Mouse (Mus musculus): ENCODE data around the gene Fam133b. TPM values are rescaled to one million over a fixed set of nuclear protein-coding genes. Genes with fewer than 3 reads are reported as not detected.
"Not testable (repeated sequence)": the region's sequence is repeated elsewhere in the genome, so short reads cannot be mapped to it uniquely, and the experiment has no call there.

The Fam133b gene
- total RNA-seq, 2 experiments from 2014 or later = 98.5 to 105 TPM

- ATAC-seq (replicated peaks; ENCODE audit: poor library complexity) = peak; percentile 41
Measured at GRCm38 (mm10) chr5:3516481-3517075, 27.1 kb upstream of the Fam133b start.

GRCm38 (mm10) chr5:3520493-3521359, 22.9 kb upstream of the Fam133b start:
- ATAC-seq (replicated peaks; ENCODE audit: poor library complexity) = no peak

GRCm38 (mm10) chr5:3521741-3522140, 21.9 kb upstream of the Fam133b start:
- ATAC-seq (replicated peaks; ENCODE audit: poor library complexity) = no peak

GRCm38 (mm10) chr5:3522826-3523225, 20.8 kb upstream of the Fam133b start:
- ATAC-seq (replicated peaks; ENCODE audit: poor library complexity) = no peak

GRCm38 (mm10) chr5:3527041-3527691, 16.5 kb upstream of the Fam133b start:
- ATAC-seq (replicated peaks; ENCODE audit: poor library complexity) = peak; percentile 19; the same call in 1 of the 2 replicates

- ATAC-seq (replicated peaks; ENCODE audit: poor library complexity) = no peak
Measured at GRCm38 (mm10) chr5:3529585-3530189, 13.9 kb upstream of the Fam133b start.

- not testable (repeated sequence) for ATAC-seq (replicated peaks; ENCODE audit: poor library complexity)
Measured at GRCm38 (mm10) chr5:3532048-3532447, 11.6 kb upstream of the Fam133b start.

GRCm38 (mm10) chr5:3536592-3537212, 6.9 kb upstream of the Fam133b start:
- ATAC-seq (replicated peaks; ENCODE audit: poor library complexity) = no peak

GRCm38 (mm10) chr5:3538505-3539472, 4.8 kb upstream of the Fam133b start:
- peak; percentile 51 for ATAC-seq (replicated peaks; ENCODE audit: poor library complexity)

GRCm38 (mm10) chr5:3541871-3542270, 1.8 kb upstream of the Fam133b start:
- no peak for ATAC-seq (replicated peaks; ENCODE audit: poor library complexity)

- no peak for ATAC-seq (replicated peaks; ENCODE audit: poor library complexity)
Measured at GRCm38 (mm10) chr5:3544480-3544769, 792 bp downstream of the Fam133b start.

GRCm38 (mm10) chr5:3546226-3546625, 2.6 kb downstream of the Fam133b start:
- no peak for ATAC-seq (replicated peaks; ENCODE audit: poor library complexity)

GRCm38 (mm10) chr5:3551481-3551880, 7.8 kb downstream of the Fam133b start:
- ATAC-seq (replicated peaks; ENCODE audit: poor library complexity) = no peak

- no peak for ATAC-seq (replicated peaks; ENCODE audit: poor library complexity)
Measured at GRCm38 (mm10) chr5:3554198-3554597, 10.6 kb downstream of the Fam133b start.

- no peak for ATAC-seq (replicated peaks; ENCODE audit: poor library complexity)
Measured at GRCm38 (mm10) chr5:3571266-3571665, 27.6 kb downstream of the Fam133b start, which contains the start of gene 1700109H08Rik. 1700109H08Rik (plus strand) TSS chr5:3571566.

GRCm38 (mm10) chr5:3574825-3575224, 31.2 kb downstream of the Fam133b start:
- peak; percentile 48; the same call in 1 of the 2 replicates for ATAC-seq (replicated peaks; ENCODE audit: poor library complexity)

GRCm38 (mm10) chr5:3577939-3578338, 34.3 kb downstream of the Fam133b start:
- no peak for ATAC-seq (replicated peaks; ENCODE audit: poor library complexity)

GRCm38 (mm10) chr5:3579066-3579465, 35.4 kb downstream of the Fam133b start:
- ATAC-seq (replicated peaks; ENCODE audit: poor library complexity) = no peak

- peak; percentile 94 for ATAC-seq (replicated peaks; ENCODE audit: poor library complexity)
Measured at GRCm38 (mm10) chr5:3595693-3596398, 52.2 kb downstream of the Fam133b start, which contains the start of gene Pex1. Pex1 (plus strand) TSS chr5:3596066.
